ENCODE assay signal across 7 mouse cellular contexts in genomic region chr15:78406293-78406934, GRCm38 (mm10). TPM values are rescaled to one million over a fixed set of nuclear protein-coding genes. Genes with fewer than 3 reads are reported as not detected.
DNase-seq lines count a peak whose midpoint lies in the region; ATAC-seq and TF ChIP-seq lines count a peak whose summit lies in the region.

Gene Mpst, plus strand, starts transcription at chr15:78406416.

- peak within 1 kb of the TSS; percentile 91 for H3K4me2 ChIP-seq in embryonic facial prominence, embryonic 12.5 days (replicated peaks)
- peak within 1 kb of the TSS; percentile 92 for H3K4me2 ChIP-seq in limb, embryonic 12.5 days
- peak within 1 kb of the TSS; percentile 89 for H3K4me2 ChIP-seq in midbrain, embryonic 15.5 days

- TF ChIP-seq POLR2A in kidney, adult 2 months (IDR thresholded peaks at IDR 0.05; ENCODE audit: low read depth, low read length): peak; percentile 55
- TF ChIP-seq POLR2A in spleen, adult 2 months (IDR thresholded peaks at IDR 0.05; ENCODE audit: low read depth, low read length): peak; percentile 60

- peaks cover 39% of the 10 kb centered on the region for H3K27me3 ChIP-seq in embryonic facial prominence, embryonic 12.5 days
- no peaks in the 10 kb centered on the region for H3K27me3 ChIP-seq in kidney, adult 2 months (replicated peaks; ENCODE audit: control insufficient read depth, insufficient read depth, low read length)
- H3K27me3 ChIP-seq in limb, embryonic 12.5 days: peaks cover 39% of the 10 kb centered on the region
- peaks cover 37% of the 10 kb centered on the region for H3K27me3 ChIP-seq in midbrain, embryonic 15.5 days (replicated peaks)
- no peaks in the 10 kb centered on the region for H3K27me3 ChIP-seq in spleen, adult 2 months (ENCODE audit: control insufficient read depth, insufficient read depth, low read length)

- H3K27ac ChIP-seq in embryonic facial prominence, embryonic 12.5 days: peak within 1 kb of the TSS; percentile 92
- peak within 1 kb of the TSS; percentile 91 for H3K27ac ChIP-seq in kidney, adult 2 months (ENCODE audit: insufficient read depth, low read depth, low read length)
- H3K27ac ChIP-seq in limb, embryonic 12.5 days: peak within 1 kb of the TSS; percentile 88
- peak within 1 kb of the TSS; percentile 85 for H3K27ac ChIP-seq in midbrain, embryonic 15.5 days
- H3K27ac ChIP-seq in spleen, adult 2 months (ENCODE audit: insufficient read depth, low read length): peak within 1 kb of the TSS; percentile 93

- under 1% methylated on average over 40 of the region's 40 CpGs for WGBS in embryonic facial prominence, embryonic 12.5 days
- 1% methylated on average over 40 of the region's 40 CpGs for WGBS in kidney, adult 2 months
- WGBS in limb, embryonic 12.5 days: under 1% methylated on average over 40 of the region's 40 CpGs
- under 1% methylated on average over 40 of the region's 40 CpGs for WGBS in midbrain, embryonic 15.5 days
- under 1% methylated on average over 40 of the region's 40 CpGs for WGBS in spleen, adult 2 months

- DNase-seq in adrenal gland, postnatal 14 days: peak; percentile 95
- peak; percentile 95 to 96 for DNase-seq in heart, adult 18-20 months
- DNase-seq in kidney, adult 2 months: peak; percentile 95
- DNase-seq in spleen, adult 2 months (ENCODE audit: low read depth in 1 of 2, low spot score in 2 of 2): peak; percentile 67 to 84

- no peaks in the 10 kb centered on the region for H3K9me3 ChIP-seq in embryonic facial prominence, embryonic 12.5 days
- H3K9me3 ChIP-seq in limb, embryonic 12.5 days: no peaks in the 10 kb centered on the region
- H3K9me3 ChIP-seq in midbrain, embryonic 15.5 days: no peaks in the 10 kb centered on the region

- H3K4me1 ChIP-seq in embryonic facial prominence, embryonic 12.5 days: peaks cover 44% of the 10 kb centered on the region
- peaks cover 37% of the 10 kb centered on the region for H3K4me1 ChIP-seq in kidney, adult 2 months (ENCODE audit: control insufficient read depth, insufficient read depth, low read length)
- H3K4me1 ChIP-seq in limb, embryonic 12.5 days (replicated peaks): peaks cover 34% of the 10 kb centered on the region
- H3K4me1 ChIP-seq in midbrain, embryonic 15.5 days: peaks cover 41% of the 10 kb centered on the region
- H3K4me1 ChIP-seq in spleen, adult 2 months (ENCODE audit: control insufficient read depth, insufficient read depth, insufficient read length): peaks cover 6% of the 10 kb centered on the region; the same call in 1 of the 2 replicates

- peak; percentile 78 for ATAC-seq in embryonic facial prominence, embryonic 12.5 days (ENCODE audit: insufficient number of reproducible peaks, insufficient read depth, low FRiP score, low TSS enrichment)
- ATAC-seq in limb, embryonic 12.5 days (ENCODE audit: insufficient number of reproducible peaks, insufficient read depth, low FRiP score, low TSS enrichment, low read depth): peak; percentile 86
- peak; percentile 89 for ATAC-seq in midbrain, embryonic 15.5 days (replicated peaks)

- H3K36me3 ChIP-seq in embryonic facial prominence, embryonic 12.5 days: no peaks in the 10 kb centered on the region
- no peaks in the 10 kb centered on the region for H3K36me3 ChIP-seq in kidney, adult 2 months (ENCODE audit: control insufficient read depth, insufficient read depth, low read length)
- H3K36me3 ChIP-seq in limb, embryonic 12.5 days: no peaks in the 10 kb centered on the region
- H3K36me3 ChIP-seq in midbrain, embryonic 15.5 days (replicated peaks): no peaks in the 10 kb centered on the region
- no peaks in the 10 kb centered on the region for H3K36me3 ChIP-seq in spleen, adult 2 months (ENCODE audit: control insufficient read depth, insufficient read depth, low read length)

- H3K4me3 ChIP-seq in embryonic facial prominence, embryonic 12.5 days: peak within 1 kb of the TSS; percentile 60
- peak within 1 kb of the TSS; percentile 79 for H3K4me3 ChIP-seq in kidney, adult 2 months (ENCODE audit: insufficient read depth, low read depth, low read length)
- peak within 1 kb of the TSS; percentile 67 for H3K4me3 ChIP-seq in limb, embryonic 12.5 days (replicated peaks)
- peak within 1 kb of the TSS; percentile 59 for H3K4me3 ChIP-seq in midbrain, embryonic 15.5 days
- H3K4me3 ChIP-seq in spleen, adult 2 months (ENCODE audit: extremely low read depth, insufficient read depth, insufficient read length): peak within 1 kb of the TSS; percentile 92

- no peak for TF ChIP-seq CTCF in kidney, adult 2 months (conservative IDR thresholded peaks at IDR 0.05; ENCODE audit: insufficient read depth, insufficient read length, low read depth, low read length)
- no peak for TF ChIP-seq CTCF in spleen, adult 2 months (IDR thresholded peaks at IDR 0.05; ENCODE audit: extremely low read depth, insufficient read depth, insufficient read length, insufficient replicate concordance)

- peak within 1 kb of the TSS; percentile 69 for H3K9ac ChIP-seq in embryonic facial prominence, embryonic 12.5 days
- H3K9ac ChIP-seq in limb, embryonic 12.5 days (replicated peaks): peak within 1 kb of the TSS; percentile 66
- H3K9ac ChIP-seq in midbrain, embryonic 15.5 days: peak within 1 kb of the TSS; percentile 62

RNA-seq across cellular contexts. Expression of gene Mpst, which starts in this region (rescaled TPM):
- total RNA-seq in adrenal gland, postnatal 14 days (2021): 43.6 and 57.0 TPM in 2 replicates
- 1.6 and 2.1 TPM in 2 replicates for polyA plus RNA-seq in embryonic facial prominence, embryonic 12.5 days (2016; fragmentation: Nextera tagmentation; extraction: Ambion mirVana)
- 10 to 100 TPM; 47.9 to 49.0 TPM for total RNA-seq in heart, adult 18-20 months (2021)
- 270 and 419 TPM in 2 replicates for polyA plus RNA-seq in kidney, adult 2 months (2012; rRNA removed)
- 2.1 and 3.0 TPM in 2 replicates for polyA plus RNA-seq in limb, embryonic 12.5 days (2016; fragmentation: Nextera tagmentation; extraction: Ambion mirVana)
- polyA plus RNA-seq in midbrain, embryonic 15.5 days (2015; fragmentation: Nextera tagmentation; extraction: Ambion mirVana): 4.3 and 5.3 TPM in 2 replicates
- 97.7 and 117 TPM in 2 replicates for polyA plus RNA-seq in spleen, adult 2 months (2012; rRNA removed)

Comparison
In these comparisons a context has a peak if more than half of its experiments do, and no peak if none do; other contexts are left out.
1. Peak in every context shown above with its lines: DNase-seq, ATAC-seq, H3K4me3 ChIP-seq and H3K27ac ChIP-seq.
2. RNA of gene Mpst (polyA plus RNA-seq): 270 to 419 TPM in kidney, adult 2 months and 97.7 to 117 TPM in spleen, adult 2 months; 4.3 to 5.3 TPM in midbrain, embryonic 15.5 days, 2.1 to 3.0 TPM in limb, embryonic 12.5 days and 1.6 to 2.1 TPM in embryonic facial prominence, embryonic 12.5 days; every median in the first group is over 10 times any median in the second.